Mouse (Mus musculus) bone marrow, adult 2 months (tissue): ENCODE data around the gene Oas1e.

Experiments
- CTCF ChIP-seq: fragments of 200-500 bp; IDR thresholded peaks from 2 replicates; pipeline ENCODE4 v1.5.1; 2011; ENCODE audit warnings: low read length, control low read depth; ENCODE audit not compliant: control insufficient read depth, insufficient read depth
- POLR2A ChIP-seq: fragments of 200-500 bp; IDR thresholded peaks from 2 replicates; pipeline ENCODE4 v1.6.1; 2011; ENCODE audit warnings: low read depth, mild to moderate bottlenecking, control low read depth, low read length, borderline replicate concordance; ENCODE audit not compliant: control insufficient read depth

GRCm38 (mm10) chr5:120836731-120837585 lies 41.6 kb upstream of the Oas1e start:
- TF ChIP-seq CTCF (peak; percentile 65), POLR2A (no peak)
